Mouse (Mus musculus) heart, adult 9 months (tissue): Measurements from ENCODE around the gene Kcng4.

ENCODE experiments used
- DNase-seq, 2 experiments: peaks; one replicate each; pipeline ENCODE4 v3.0.0; 2022; ENCODE audit warnings: low spot score in 2 of 2

Kcng4 gene

DNA sequence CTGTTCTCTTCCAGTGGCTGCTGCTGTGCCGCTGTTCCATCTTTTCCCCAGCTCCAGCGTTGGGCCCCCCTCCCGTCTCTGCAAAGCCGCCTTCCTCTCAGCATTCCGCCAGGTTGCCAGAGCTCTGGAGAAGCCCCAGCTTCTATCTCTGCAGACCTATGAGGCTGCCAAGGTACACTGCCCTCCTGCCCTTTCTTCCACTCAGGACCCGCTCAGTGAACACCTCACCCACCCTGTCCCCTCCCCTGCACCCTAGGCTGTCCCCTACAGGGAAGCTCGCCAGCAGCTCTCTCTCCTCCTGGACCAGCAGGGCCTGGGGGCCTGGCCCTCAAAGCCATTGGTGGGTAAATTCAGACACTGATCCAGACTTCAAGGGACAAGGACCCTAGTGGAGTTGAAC is 19.1 kb downstream of the Kcng4 start:
- no peak for DNase-seq

GRCm38 (mm10) chr8:119615096-119615495 is 20.4 kb downstream of the Kcng4 start:
- no peak for DNase-seq

DNA sequence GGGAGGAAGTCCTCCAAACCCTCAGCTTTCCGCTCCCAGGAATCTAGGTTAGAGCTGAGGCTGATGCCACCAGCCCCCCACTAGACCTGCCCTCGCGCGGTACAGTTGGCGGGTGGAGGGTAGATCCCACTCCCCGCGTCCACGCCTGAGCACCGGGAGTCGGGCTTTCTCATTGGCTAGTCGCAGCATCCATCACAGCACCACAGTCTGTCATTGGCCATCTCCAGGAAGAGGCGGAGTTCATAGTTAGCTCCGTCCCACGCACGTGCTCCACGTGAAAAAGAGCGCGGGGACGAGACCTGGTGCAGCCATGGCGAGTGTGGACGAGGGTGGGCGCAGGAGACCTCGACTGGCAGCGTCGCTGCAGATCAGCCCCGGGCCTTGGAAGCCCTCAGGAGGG is 23.0 kb downstream of the Kcng4 start, which contains the start of gene Adad2:
Gene Adad2, plus strand, starts transcription at position 277 of the 400 bp plus-strand sequence.
- DNase-seq = no peak

DNA sequence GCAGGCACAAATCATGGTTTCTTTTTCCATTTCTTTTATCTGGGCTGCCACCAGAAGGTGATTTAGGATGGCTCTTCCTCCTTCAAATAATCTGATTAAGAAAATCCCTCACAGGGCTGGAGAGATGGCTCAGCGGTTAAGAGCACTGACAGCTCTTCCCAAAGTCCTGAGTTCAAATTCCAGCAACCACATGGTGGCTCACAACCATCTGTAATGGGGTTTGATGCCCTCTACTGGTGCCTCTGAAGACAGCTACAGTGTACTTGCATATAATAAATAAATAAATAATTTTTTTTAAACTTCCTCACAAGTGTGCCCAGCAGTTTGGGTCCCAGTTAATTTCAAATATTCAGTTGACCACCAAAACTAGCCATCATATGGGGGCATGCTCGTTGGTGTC is 29.3 kb downstream of the Kcng4 start:
- DNase-seq = no peak

DNA sequence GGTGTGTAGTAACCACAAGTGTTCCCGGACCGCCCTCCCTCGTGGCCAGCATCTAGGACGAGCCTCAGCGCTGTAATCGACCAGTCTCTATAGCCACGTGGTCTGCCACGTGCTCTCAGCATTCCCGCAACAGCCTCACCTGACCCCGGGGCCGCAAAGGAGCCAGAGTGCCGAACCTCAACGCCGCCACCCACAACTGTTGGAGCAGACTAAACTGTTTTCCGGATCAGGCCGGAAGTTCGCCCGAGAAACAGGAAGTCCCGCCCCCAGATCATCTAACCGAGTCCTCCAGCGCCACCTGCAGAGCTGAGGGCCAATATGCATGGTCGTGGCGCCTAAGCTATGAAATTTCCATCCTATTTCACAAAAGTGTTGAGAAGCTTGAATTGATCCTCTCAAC is 30.5 kb downstream of the Kcng4 start, which contains the start of gene Taf1c:
Gene Taf1c, minus strand, starts transcription at position 227 of the 400 bp plus-strand sequence.
- peak; percentile 85 to 93 for DNase-seq

DNA sequence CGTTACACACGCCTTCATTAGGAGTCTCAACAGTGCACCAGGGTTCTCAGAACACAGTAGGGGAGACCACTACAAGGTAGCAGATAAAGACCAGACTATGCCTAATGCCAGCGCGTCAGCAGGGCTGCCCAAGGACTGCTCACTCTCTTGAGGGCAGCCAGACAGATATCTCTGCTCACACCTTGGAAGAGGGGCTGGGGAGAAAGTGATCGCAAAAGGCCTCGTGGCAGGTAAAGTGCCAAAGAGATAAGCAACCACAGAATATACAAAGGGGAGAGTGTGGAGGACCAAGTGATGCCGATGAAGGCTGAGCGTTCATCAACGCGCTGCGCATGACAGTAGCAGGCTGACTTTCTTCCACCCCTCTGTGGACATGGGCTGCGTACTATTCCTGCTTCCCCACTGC is 31.1 kb downstream of the Kcng4 start:
- DNase-seq = no peak

GRCm38 (mm10) chr8:119603771-119604170 is 31.7 kb downstream of the Kcng4 start:
- DNase-seq = no peak

- no peak for DNase-seq
Observed at GRCm38 (mm10) chr8:119591456-119591855, 44.0 kb downstream of the Kcng4 start.

- no peak for DNase-seq
Observed at GRCm38 (mm10) chr8:119590348-119590747, 45.1 kb downstream of the Kcng4 start.

DNA sequence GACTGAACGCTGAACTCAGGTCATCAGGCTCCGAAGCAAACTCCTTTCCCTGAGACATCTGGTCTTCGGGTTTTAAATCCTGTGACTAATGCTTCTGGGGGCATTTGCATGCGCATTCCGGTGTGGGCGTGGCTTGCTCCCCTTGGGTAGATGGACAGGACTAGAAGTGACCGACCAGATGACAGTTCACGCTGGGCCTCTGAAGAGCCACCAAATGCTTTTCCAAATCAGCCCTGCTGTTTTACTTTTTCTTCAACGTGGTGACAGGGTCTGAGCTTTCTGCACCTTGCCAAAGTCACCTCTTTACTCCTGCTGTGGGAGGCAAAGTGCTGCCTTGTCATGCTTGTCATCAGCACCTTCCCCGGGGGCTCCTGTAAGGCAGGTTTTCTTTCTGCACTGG is 46.6 kb downstream of the Kcng4 start:
- no peak for DNase-seq

DNA sequence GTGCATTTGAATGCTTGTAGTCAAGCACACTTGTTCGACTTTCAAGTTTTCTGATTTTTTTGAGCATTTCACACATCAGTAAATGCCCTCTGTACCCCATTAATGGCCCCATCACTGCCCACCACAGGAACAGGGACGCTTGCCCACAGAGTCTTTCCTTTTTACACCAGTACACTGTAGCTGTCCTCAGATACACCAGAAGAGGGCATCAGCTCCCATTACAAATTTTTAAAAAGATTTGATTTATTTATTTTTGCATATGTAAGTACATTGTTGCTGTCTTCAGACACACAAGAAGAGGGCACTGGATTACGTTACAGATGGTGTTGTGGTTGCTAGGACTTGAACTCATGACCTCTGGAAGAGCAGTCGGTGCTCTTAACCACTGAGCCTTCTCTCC is 47.2 kb downstream of the Kcng4 start:
- DNase-seq = no peak

GRCm38 (mm10) chr8:119585901-119586300 is 49.6 kb downstream of the Kcng4 start:
- no peak for DNase-seq

- DNase-seq = no peak
Observed at GRCm38 (mm10) chr8:119580441-119581161, 54.9 kb downstream of the Kcng4 start.

DNA sequence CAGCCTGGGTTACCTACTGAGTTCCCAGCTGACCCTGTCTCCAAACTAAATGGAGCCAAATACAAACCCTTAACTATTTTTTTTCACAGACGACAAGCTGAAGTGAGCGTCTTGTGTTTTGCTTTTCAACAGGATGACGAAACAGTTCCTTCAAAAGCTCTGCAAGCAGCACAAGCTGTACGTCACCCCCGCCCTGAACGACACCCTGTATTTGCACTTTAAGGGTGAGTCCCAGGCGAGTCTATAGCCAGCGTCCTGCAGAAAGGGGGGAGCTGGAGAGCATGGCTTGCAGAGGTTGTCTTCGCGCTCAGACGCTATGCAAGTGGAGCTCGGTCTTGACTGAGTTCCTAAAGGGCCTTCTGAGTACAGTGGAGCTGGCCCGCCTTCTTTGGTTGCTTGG is 56.4 kb downstream of the Kcng4 start:
- DNase-seq = no peak

DNA sequence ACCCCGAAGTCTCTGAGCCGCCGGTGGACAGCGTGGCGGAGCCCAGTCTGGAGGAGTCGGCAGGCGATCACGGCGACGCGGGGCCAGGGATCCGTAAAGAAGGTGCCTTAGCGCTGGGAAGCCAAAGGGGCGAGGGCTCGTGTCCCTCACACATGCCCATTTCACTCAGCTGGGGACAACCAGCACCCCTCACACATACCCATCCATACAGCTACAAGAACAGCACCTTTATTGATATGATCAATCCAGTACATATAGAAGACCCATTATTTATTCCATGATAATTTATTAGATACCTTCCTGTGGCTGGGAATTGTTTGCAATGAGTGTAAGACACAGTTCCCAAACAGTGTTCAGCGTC is 60.1 kb downstream of the Kcng4 start:
- no peak for DNase-seq

GRCm38 (mm10) chr8:119574437-119575365 is 60.8 kb downstream of the Kcng4 start, which contains the start of the genes Hsdl1 and Dnaaf1:
Gene Hsdl1, minus strand, starts transcription at chr8:119575183.
Gene Dnaaf1, plus strand, starts transcription at chr8:119575235.
- DNase-seq = peak; percentile 94 to 95
